Mouse (Mus musculus) brain, embryonic 14.5 days (tissue): ENCODE measurements around the gene Lck.

ENCODE experiments used
- CTCF ChIP-seq: fragments of 200-500 bp; IDR thresholded peaks from 2 replicates; pipeline ENCODE4 v1.5.1; 2012; ENCODE audit warnings: inconsistent platforms, mild to moderate bottlenecking, moderate library complexity, borderline replicate concordance; ENCODE audit not compliant: insufficient read depth, insufficient read length; ENCODE audit errors: extremely low read depth
- POLR2A ChIP-seq: fragments of 200-500 bp; IDR thresholded peaks from 2 replicates; pipeline ENCODE4 v1.6.1; 2012; ENCODE audit warnings: mild to moderate bottlenecking, inconsistent platforms, borderline replicate concordance; ENCODE audit not compliant: poor library complexity, insufficient read depth, insufficient read length, severe bottlenecking; ENCODE audit errors: extremely low read depth

- TF ChIP-seq CTCF = no peak
- no peak for TF ChIP-seq POLR2A
Measured at GRCm38 (mm10) chr4:129558321-129558955, 15.0 kb downstream of the Lck start.
